Mouse (Mus musculus): ENCODE measurements at regions not wholly inside any gene's neighbourhood (a gene's known extent, or its start where the extent isn't known, plus 50 kb on each side); places are given as distances from the start of the nearest gene placed in this dataset.

DNA sequence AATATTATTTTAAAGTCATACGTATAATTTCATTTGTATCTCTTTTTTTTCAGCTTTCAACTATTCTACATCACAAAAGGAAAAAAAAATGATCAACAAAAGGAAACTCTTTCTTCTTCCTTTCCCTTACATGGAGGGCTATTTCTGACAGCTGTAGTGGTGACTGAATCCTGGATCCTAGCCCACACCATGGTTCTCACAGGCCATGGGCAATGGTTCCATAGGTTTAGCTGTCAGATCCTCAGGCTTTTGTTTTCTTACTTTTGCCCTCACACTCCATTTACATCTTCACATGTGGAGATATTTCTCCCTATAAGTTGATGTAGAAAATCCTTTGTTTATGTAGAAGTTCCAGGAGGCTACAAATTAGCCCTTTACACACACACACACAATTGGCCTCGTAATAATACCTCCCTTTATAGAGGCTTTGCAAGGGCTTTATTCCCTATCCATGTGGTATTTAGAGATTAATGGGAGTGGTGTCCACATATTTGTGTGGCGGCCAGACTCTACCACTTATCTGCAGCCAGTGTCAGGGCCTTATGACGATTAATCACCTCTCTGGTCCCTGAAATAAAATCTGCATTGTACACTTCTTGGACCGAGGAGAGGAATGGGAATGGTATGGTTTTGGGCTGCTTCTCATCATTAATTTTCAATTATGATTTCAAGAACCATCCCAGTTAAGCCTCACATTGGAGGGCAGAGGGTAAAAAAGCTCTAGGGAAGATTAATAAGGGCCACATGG, 1057.0 kb downstream of the Flrt2 start:
- peak; percentile 67; the same call in 1 of the 2 replicates for ATAC-seq (ENCODE audit: insufficient number of reproducible peaks, insufficient read depth, low FRiP score, low read depth)
- Histone ChIP-seq H3K9ac (replicated peaks; ENCODE audit: low read depth, low read length) (no peak overlapping the region), H3K36me3 (ENCODE audit: control insufficient read depth, insufficient read depth, low read length) (no peaks in the 10 kb centered on the region), H3K4me2 (replicated peaks; ENCODE audit: low read depth, low read length) (no peak overlapping the region), H3K27me3 (ENCODE audit: control insufficient read depth, insufficient read depth, low read length) (no peaks in the 10 kb centered on the region), H3K4me3 (ENCODE audit: low read depth, low read length) (no peak overlapping the region), H3K4me1 (ENCODE audit: control insufficient read depth, insufficient read depth, low read length) (no peaks in the 10 kb centered on the region), H3K9me3 (ENCODE audit: control insufficient read depth, low read depth, low read length) (no peaks in the 10 kb centered on the region), H3K27ac (ENCODE audit: low read length) (no peak overlapping the region)
- WGBS: 31% methylated on average over 5 of the region's 5 CpGs

DNA sequence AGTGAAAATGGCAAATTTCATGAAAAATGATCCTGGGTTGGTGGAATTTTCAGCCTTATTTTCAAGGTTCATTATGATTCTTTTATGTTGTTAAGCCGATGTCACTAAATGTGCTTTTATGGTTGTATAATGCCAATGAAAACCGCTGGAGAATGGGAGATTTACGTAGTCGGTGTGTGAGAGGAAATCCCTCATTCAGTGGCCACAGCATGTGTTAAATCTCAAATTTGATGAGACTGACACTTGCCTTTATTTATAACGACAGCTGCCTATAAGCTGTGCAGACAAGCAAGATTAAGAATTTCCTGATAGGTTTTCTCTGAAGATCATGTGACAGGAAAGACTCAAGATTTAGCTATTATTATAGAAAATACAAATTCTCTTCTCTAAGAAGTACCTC, 1062.7 kb downstream of the Flrt2 start:
- no peak overlapping the region for H3K9ac ChIP-seq (replicated peaks; ENCODE audit: low read depth, low read length)
- no peak overlapping the region for H3K4me2 ChIP-seq (replicated peaks; ENCODE audit: low read depth, low read length)
- ATAC-seq (ENCODE audit: insufficient number of reproducible peaks, insufficient read depth, low FRiP score, low read depth): no peak
- H3K9me3 ChIP-seq (ENCODE audit: control insufficient read depth, low read depth, low read length): no peaks in the 10 kb centered on the region
- WGBS: 67% methylated on average over 5 of the region's 5 CpGs
- no peak overlapping the region for H3K4me3 ChIP-seq (ENCODE audit: low read depth, low read length)
- no peaks in the 10 kb centered on the region for H3K27me3 ChIP-seq (ENCODE audit: control insufficient read depth, insufficient read depth, low read length)
- no peaks in the 10 kb centered on the region for H3K4me1 ChIP-seq (ENCODE audit: control insufficient read depth, insufficient read depth, low read length)
- H3K27ac ChIP-seq (ENCODE audit: low read length): no peak overlapping the region
- no peaks in the 10 kb centered on the region for H3K36me3 ChIP-seq (ENCODE audit: control insufficient read depth, insufficient read depth, low read length)

DNA sequence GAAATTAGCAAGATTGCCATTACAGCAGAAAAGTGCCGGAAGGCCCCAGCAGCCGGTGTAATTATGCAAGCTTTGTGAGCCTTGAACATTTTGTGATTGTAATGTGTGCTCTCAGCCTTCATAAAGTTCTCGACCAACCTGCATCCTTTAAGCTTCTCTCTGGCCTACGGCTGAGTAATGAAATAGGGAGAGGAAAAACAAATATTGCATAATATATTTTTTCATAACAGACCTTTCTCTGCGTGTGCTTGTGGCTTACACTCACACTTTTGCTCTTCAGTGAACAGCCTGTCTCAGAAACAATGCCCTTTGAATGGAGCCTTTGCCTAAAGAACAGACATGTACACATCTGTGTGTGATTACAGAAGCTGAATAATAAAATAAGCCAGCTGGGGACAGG, 1071.1 kb downstream of the Flrt2 start:
- H3K27ac ChIP-seq (ENCODE audit: low read length): no peak overlapping the region

DNA sequence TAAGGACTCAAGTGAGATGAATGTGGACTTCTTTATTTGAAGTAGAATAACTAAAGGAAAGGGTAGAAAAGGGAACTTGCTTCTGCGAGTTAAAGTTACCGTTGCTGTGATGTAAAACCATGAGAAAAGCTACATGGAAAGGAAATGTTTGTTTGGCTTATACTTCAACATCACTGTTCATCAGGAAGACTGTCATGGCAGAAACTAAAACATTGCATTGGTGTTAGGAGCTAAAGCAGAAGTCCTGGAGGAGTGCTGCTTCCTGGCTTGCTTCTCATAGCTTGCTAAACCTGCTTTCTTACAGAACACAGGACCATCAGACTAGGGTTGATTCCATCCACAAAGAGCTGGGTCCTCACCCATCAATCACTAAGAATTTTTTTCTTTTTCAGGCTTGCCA, 1071.6 kb downstream of the Flrt2 start:
- H3K27ac ChIP-seq (ENCODE audit: low read length): no peak overlapping the region
- H3K4me2 ChIP-seq (replicated peaks; ENCODE audit: low read depth, low read length): no peak overlapping the region
- H3K9me3 ChIP-seq (ENCODE audit: control insufficient read depth, low read depth, low read length): no peaks in the 10 kb centered on the region
- H3K4me3 ChIP-seq (ENCODE audit: low read depth, low read length): no peak overlapping the region
- no peaks in the 10 kb centered on the region for H3K27me3 ChIP-seq (ENCODE audit: control insufficient read depth, insufficient read depth, low read length)
- no peak overlapping the region for H3K9ac ChIP-seq (replicated peaks; ENCODE audit: low read depth, low read length)
- no peaks in the 10 kb centered on the region for H3K4me1 ChIP-seq (ENCODE audit: control insufficient read depth, insufficient read depth, low read length)
- no peaks in the 10 kb centered on the region for H3K36me3 ChIP-seq (ENCODE audit: control insufficient read depth, insufficient read depth, low read length)
- 34% methylated on average over 2 of the region's 2 CpGs for WGBS
- no peak for ATAC-seq (ENCODE audit: insufficient number of reproducible peaks, insufficient read depth, low FRiP score, low read depth)

More for the DNA sequence above, 1071.1 kb downstream of the Flrt2 start:
- H3K4me2 ChIP-seq (replicated peaks; ENCODE audit: low read depth, low read length): no peak overlapping the region
- H3K4me1 ChIP-seq (ENCODE audit: control insufficient read depth, insufficient read depth, low read length): no peaks in the 10 kb centered on the region
- H3K27me3 ChIP-seq (ENCODE audit: control insufficient read depth, insufficient read depth, low read length): no peaks in the 10 kb centered on the region
- ATAC-seq (ENCODE audit: insufficient number of reproducible peaks, insufficient read depth, low FRiP score, low read depth): no peak
- H3K36me3 ChIP-seq (ENCODE audit: control insufficient read depth, insufficient read depth, low read length): no peaks in the 10 kb centered on the region
- H3K4me3 ChIP-seq (ENCODE audit: low read depth, low read length): no peak overlapping the region
- H3K9me3 ChIP-seq (ENCODE audit: control insufficient read depth, low read depth, low read length): no peaks in the 10 kb centered on the region
- no peak overlapping the region for H3K9ac ChIP-seq (replicated peaks; ENCODE audit: low read depth, low read length)
- 58% methylated on average over 5 of the region's 5 CpGs for WGBS

DNA sequence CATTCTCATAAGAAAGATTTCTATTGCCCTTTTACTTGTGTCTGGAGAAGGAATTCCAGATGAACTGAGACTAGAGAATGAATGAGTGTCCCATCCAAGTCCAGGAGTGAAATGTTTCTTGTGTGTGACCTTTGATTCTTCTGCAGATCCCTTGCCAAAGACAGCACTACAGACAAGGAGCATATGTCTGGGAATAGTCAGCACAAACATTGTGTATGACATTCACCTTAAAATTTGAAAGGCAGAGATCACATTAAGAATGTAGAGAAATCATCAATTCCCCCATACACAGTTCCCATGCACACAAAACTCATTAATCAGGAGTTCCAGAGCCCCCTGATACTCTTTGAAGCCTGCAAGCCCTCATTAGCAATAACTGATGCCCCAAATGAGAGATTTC, 1072.2 kb downstream of the Flrt2 start:
- no peak for ATAC-seq (ENCODE audit: insufficient number of reproducible peaks, insufficient read depth, low FRiP score, low read depth)
- Histone ChIP-seq H3K4me1 (ENCODE audit: control insufficient read depth, insufficient read depth, low read length) (no peaks in the 10 kb centered on the region), H3K27ac (ENCODE audit: low read length) (no peak overlapping the region)

DNA sequence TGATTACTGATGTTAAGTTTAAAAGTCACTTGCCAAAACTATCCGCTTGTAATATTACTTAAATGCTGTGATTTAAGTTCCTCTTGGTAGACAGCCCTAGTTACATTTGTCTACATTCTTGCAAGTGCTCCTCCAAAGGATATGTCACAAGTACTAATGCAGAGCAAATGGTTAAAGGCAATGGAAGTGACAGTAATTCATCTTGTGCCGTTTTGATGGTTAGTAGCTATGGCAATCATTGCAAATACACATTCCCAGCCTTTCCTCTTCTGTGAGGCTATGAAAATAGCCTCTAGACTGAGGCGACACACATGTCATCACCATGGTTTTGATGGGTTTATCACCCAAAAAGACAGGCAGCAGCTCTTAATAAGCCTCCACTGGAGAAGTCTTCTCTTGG, 1079.2 kb downstream of the Flrt2 start:
- ATAC-seq (ENCODE audit: insufficient number of reproducible peaks, insufficient read depth, low FRiP score, low read depth): no peak
- Histone ChIP-seq H3K27ac (ENCODE audit: low read length) (no peak overlapping the region), H3K4me3 (ENCODE audit: low read depth, low read length) (no peak overlapping the region), H3K9ac (replicated peaks; ENCODE audit: low read depth, low read length) (no peak overlapping the region), H3K27me3 (ENCODE audit: control insufficient read depth, insufficient read depth, low read length) (no peaks in the 10 kb centered on the region), H3K9me3 (ENCODE audit: control insufficient read depth, low read depth, low read length) (no peaks in the 10 kb centered on the region), H3K4me2 (replicated peaks; ENCODE audit: low read depth, low read length) (no peak overlapping the region), H3K36me3 (ENCODE audit: control insufficient read depth, insufficient read depth, low read length) (no peaks in the 10 kb centered on the region), H3K4me1 (ENCODE audit: control insufficient read depth, insufficient read depth, low read length) (no peaks in the 10 kb centered on the region)
- 68% methylated on average over 3 of the region's 3 CpGs for WGBS

More for the DNA sequence above, 1072.2 kb downstream of the Flrt2 start:
- Histone ChIP-seq H3K27me3 (ENCODE audit: control insufficient read depth, insufficient read depth, low read length) (no peaks in the 10 kb centered on the region), H3K9ac (replicated peaks; ENCODE audit: low read depth, low read length) (no peak overlapping the region), H3K36me3 (ENCODE audit: control insufficient read depth, insufficient read depth, low read length) (no peaks in the 10 kb centered on the region), H3K4me2 (replicated peaks; ENCODE audit: low read depth, low read length) (no peak overlapping the region), H3K9me3 (ENCODE audit: control insufficient read depth, low read depth, low read length) (no peaks in the 10 kb centered on the region), H3K4me3 (ENCODE audit: low read depth, low read length) (no peak overlapping the region)

DNA sequence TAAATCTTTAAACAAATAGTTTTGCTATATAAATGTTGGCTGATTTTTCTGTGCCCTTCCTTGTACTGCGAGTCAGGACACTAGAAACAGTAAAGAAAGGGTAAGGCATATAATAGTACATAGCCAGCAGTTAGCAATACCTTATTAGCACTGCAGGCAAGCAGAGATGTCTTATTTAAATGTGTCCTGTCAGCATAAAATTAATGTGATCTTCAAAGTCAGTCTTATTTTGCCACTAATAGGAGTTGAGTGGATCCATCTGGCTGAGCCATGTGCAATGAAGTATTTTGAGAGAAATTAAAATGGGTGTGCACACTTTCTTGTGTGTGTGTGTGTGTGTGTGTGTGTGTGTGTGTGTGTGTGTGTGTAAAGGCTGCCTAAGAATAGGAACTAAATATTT, 1129.3 kb downstream of the Flrt2 start:
- Histone ChIP-seq H3K9ac (replicated peaks; ENCODE audit: low read depth, low read length) (no peak overlapping the region), H3K4me2 (replicated peaks; ENCODE audit: low read depth, low read length) (no peak overlapping the region), H3K36me3 (ENCODE audit: control insufficient read depth, insufficient read depth, low read length) (no peaks in the 10 kb centered on the region), H3K27ac (ENCODE audit: low read length) (no peak overlapping the region), H3K27me3 (ENCODE audit: control insufficient read depth, insufficient read depth, low read length) (no peaks in the 10 kb centered on the region), H3K4me3 (ENCODE audit: low read depth, low read length) (no peak overlapping the region), H3K9me3 (ENCODE audit: control insufficient read depth, low read depth, low read length) (no peaks in the 10 kb centered on the region), H3K4me1 (ENCODE audit: control insufficient read depth, insufficient read depth, low read length) (no peaks in the 10 kb centered on the region)
- ATAC-seq (ENCODE audit: insufficient number of reproducible peaks, insufficient read depth, low FRiP score, low read depth): no peak
- WGBS: 23% methylated on average over 1 of the region's 1 CpGs

DNA sequence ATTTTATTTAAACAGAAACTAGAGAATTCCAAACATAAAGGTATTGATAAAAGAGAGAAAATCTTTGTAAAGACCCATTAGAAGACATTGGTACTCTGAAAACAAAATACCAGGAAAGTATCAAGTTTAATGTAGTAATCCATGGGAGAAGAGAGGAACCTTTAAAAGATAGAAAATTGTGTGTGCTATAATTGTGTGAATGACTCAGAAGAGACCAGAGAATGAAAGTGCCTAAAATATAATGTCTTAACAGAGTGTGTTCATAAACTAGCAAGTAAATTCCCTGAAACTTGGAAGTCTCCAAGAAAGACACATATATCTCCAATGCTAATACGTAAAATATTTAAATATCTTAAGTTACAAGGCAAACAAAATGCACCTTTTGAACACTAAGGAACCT, 1136.4 kb downstream of the Flrt2 start:
- ATAC-seq (ENCODE audit: insufficient number of reproducible peaks, insufficient read depth, low FRiP score, low read depth): no peak
- no peak overlapping the region for H3K4me2 ChIP-seq (replicated peaks; ENCODE audit: low read depth, low read length)
- H3K9ac ChIP-seq (replicated peaks; ENCODE audit: low read depth, low read length): no peak overlapping the region
- no peaks in the 10 kb centered on the region for H3K27me3 ChIP-seq (ENCODE audit: control insufficient read depth, insufficient read depth, low read length)
- WGBS: 93% methylated on average over 1 of the region's 1 CpGs
- no peaks in the 10 kb centered on the region for H3K36me3 ChIP-seq (ENCODE audit: control insufficient read depth, insufficient read depth, low read length)
- no peak overlapping the region for H3K27ac ChIP-seq (ENCODE audit: low read length)
- H3K4me3 ChIP-seq (ENCODE audit: low read depth, low read length): no peak overlapping the region
- H3K4me1 ChIP-seq (ENCODE audit: control insufficient read depth, insufficient read depth, low read length): no peaks in the 10 kb centered on the region
- H3K9me3 ChIP-seq (ENCODE audit: control insufficient read depth, low read depth, low read length): no peaks in the 10 kb centered on the region
